Mouse (Mus musculus): ENCODE results near the gene Ptbp1.
A peak's percentile ranks its signal among the peaks of the same experiment; 100 is the strongest.
"Not testable (repeated sequence)": the region's sequence is repeated elsewhere in the genome, so short reads cannot be mapped to it uniquely, and the experiment has no call there.

Gene Ptbp1

GRCm38 (mm10) chr10:79884938-79885337 lies 30.7 kb downstream of the Ptbp1 start:
- not testable (repeated sequence) for DNase-seq

GRCm38 (mm10) chr10:79886054-79886453 lies 31.8 kb downstream of the Ptbp1 start, which contains the start of gene Elane:
Gene Elane (plus strand): TSS chr10:79886247.
- DNase-seq: no peak

GRCm38 (mm10) chr10:79886611-79887010 lies 32.4 kb downstream of the Ptbp1 start:
- DNase-seq: no peak

DNA sequence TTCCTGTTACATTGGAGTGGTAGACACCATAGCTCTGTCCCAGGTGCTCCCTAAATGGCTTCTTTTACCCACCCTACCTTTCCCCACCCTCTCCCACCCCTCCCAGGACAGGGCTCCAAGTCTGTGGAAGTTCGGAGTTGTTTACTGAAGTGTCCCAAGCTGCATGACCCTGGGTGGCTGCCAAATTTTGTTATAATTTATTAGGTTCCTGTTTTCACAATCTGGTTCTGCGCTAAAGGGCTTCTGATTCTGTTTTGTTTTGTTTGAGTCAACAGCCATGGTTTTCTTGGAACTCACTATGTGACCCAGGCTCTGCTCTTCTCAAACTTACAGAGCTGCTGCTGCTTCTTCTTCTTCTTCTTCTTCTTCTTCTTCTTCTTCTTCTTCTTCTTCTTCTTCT lies 35.2 kb downstream of the Ptbp1 start:
- DNase-seq: no peak

- no peak for DNase-seq
Measured at GRCm38 (mm10) chr10:79890670-79891069, 36.4 kb downstream of the Ptbp1 start, which contains the start of gene Cfd. Gene Cfd (plus strand): TSS chr10:79890853.

DNA sequence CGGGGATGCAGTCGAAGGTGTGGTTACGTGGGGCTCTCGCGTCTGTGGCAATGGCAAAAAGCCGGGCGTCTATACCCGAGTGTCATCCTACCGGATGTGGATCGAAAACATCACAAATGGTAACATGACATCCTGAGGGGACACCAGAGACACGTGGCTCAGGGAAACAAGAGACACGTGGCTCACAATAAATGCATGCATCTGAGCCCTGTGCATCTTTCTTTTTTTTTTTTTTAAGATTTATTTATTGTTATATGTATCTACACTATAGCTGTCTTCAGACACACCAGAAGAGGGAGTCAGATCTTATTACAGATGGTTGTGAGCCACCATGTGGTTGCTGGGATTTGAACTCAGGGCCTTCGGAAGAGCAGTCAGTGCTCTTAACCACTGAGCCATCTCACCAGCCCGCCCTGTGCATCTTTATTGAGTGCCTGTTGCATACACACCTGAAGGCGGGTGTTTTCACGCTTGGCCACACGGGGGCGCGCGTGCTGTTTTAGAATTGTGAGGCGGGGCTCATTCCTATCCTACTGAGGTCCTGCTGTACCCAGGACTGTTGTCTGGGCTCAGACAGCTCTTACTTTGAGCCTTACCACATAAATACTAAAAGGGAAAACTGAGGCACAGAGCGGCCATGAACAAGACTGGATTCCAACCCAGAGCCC lies 38.4 kb downstream of the Ptbp1 start:
- peak; percentile 94 to 95 for DNase-seq

DNA sequence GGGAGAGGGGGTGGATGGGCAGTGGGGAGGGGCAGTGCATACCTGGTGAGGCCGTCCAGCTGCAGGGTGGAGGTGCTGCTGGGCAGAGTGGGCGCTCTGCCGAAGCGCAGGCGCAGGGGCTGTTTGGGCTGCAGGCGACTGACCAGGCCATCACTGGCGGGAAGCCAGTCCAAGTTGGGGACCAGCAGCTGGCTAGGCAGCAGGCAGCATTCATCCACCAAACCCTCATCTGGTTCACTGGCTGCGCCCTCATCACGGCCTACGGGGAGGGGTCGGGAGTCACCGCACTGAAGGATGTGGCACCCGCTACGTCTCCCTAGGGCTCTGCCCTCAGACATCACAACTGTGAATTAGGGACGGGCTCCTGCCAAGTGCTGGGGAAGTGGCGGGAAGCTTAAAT lies 42.1 kb downstream of the Ptbp1 start:
- peak; percentile 63 to 68 for DNase-seq

DNA sequence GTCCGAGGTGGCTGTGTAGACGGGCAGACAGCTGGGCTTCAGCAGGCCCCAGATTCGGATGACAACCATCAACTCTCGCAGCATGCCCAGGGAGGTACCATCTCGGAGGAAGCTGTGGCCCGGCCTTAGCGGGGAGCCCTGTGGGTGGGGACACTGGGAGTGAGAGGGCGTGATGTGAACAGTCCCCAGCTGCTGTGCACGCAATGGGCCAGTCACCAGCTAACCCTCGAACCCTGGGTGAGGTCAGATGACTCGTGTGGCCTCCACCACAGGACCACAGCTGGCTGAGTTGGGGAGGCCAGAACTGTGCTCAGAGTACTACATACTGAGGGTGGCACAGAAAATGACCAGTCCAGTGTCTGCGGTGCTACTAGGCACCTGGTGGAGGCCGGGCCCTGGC lies 42.6 kb downstream of the Ptbp1 start:
- DNase-seq: no peak

DNA sequence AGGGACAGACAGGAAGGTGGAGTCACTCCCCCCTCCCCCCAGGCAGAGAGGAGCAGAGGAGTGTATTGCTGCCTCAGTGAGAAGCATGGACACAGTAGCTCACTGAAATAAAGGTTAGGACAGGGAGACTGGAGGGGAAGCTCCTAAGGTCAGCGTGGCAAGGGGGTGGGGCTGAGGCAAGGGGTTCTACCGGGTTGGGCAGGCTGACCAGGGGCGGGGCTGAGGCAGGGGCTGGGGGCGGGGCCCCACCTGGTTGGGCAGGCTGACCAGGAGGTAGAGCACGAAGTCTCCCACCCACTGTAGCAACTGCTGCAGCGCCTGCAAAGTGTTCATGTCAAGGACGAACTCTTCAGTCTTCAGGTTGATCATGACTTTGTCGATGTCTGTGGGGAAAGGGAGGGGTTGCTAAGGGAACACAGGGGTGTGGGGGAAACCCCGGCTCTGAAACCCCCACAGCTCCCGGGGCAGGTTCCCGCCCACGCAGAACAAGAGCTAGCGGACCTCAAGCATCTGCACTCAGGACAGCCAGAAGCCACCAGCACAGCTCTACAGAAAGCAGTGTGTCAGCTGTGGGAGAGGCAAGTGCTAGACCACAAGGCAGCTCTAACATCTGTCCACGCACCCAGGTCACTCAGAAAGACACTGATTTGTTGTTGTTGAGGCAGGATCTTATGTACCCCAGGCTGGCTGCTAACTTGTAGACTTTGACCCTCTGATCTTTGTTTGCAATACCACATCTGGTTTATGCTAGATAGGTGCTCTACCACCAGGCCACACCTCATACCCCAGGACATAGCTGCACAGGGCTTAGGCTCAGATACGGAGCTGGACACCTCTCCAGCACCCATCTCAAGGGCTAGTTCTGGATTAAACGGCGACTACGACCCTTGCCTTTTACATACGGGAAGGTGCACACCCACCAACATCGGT lies 43.4 kb downstream of the Ptbp1 start:
- no peak for DNase-seq

DNA sequence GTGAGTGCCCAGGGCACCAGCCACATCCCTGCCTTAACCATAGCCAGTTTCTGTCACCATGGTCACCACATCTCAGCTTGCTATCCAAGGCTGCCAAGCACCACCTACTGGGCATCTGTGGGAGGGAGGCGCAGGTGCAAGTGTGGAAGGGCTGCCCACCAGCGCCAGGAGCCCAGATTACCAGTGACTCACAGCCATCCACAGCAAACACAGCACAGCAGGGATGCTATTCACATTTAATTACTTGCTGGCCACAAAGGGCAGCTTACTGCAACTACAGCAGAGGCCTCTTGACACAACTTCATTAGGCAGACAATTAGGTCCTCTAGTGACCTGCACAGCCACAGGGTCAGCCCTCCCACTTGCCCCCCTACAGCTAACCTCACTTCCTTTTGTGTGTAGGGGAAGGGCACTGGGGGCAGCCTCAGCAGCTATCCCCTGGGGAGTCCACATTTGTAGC lies 46.8 kb downstream of the Ptbp1 start:
- DNase-seq: peak; percentile 66 to 80

GRCm38 (mm10) chr10:79906712-79907111 lies 52.5 kb downstream of the Ptbp1 start:
- peak in 1 of 2 experiments; percentile 30 for DNase-seq

GRCm38 (mm10) chr10:79907415-79907814 lies 53.2 kb downstream of the Ptbp1 start:
- peak in 1 of 2 experiments; percentile 13 for DNase-seq

DNA sequence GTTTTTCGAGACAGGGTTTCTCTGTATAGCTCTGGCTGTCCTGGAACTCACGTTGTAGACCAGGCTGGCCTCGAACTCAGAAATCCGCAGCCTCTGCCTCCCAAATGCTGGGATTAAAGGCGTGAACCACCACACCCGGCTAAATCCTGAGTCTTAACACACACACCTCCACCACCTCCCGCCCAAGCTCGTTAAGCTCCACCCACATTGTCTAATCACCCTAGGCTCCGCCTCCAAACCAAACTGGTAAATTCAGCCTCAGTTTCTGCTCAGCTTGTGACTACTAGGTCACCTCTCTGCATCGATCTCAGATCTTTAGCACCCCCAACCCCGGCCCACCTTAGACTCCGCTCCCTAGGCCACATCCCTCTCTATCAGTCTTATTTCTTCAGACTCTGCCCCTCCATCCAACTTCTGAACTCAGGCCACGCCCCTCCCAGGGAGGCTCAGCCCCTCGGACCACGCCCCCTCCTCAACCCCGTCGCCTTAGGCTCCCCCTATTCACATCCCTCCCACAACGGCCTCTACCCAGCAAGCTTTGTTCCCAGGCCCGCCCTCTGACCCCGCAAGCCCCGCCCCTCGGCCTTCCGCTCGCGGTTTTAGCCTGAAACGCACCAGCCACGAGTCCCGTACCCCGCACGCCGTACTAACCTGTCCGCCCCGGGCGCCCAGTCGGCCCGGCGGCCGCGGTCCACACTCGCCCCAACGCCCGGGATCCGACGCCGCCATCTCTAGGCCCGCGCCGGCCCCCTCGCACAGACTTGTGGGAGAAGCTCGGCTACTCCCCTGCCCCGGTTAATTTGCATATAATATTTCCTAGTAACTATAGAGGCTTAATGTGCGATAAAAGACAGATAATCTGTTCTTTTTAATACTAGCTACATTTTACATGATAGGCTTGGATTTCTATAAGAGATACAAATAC lies 54.2 kb downstream of the Ptbp1 start, which contains the start of gene Med16:
TSS of gene Med16 (minus strand) at position 757 of the 925 bp plus-strand sequence.
- DNase-seq: peak; percentile 98

DNA sequence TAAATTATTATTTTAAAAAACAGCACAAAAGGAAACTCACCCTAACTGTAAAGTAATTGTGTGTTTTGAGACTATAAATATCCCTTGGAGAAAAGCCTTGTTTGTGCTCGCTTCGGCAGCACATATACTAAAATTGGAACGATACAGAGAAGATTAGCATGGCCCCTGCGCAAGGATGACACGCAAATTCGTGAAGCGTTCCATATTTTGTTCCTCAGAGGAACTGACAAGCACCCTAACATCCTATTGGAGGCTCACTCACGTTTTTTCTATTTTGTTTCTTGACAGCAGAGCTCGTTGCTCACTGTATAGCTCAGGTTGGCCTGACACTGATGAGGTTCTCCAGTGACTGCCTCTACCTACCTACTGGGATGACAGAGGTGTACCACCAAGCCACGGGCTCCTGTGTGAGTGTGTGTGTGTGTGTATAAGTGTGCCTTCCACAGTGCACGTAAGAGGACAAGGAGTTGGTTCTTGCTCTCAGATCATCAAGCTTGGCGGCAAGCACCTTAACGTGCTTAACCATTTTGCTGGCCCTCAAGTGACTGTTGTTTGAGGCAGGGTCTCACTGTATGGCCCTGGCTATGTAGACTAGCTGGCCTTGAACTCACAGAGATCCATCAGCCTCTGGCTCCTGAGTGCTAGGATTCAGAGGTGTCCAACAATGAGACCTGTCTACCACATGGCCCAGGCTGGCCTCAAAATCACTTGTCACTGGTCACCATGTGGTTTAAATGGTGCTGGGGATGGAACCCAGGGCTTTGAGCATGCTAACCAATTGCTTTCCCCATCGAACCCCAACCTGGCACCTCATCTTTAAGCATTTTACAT lies 55.1 kb downstream of the Ptbp1 start:
- peak; percentile 41 to 72 for DNase-seq

DNA sequence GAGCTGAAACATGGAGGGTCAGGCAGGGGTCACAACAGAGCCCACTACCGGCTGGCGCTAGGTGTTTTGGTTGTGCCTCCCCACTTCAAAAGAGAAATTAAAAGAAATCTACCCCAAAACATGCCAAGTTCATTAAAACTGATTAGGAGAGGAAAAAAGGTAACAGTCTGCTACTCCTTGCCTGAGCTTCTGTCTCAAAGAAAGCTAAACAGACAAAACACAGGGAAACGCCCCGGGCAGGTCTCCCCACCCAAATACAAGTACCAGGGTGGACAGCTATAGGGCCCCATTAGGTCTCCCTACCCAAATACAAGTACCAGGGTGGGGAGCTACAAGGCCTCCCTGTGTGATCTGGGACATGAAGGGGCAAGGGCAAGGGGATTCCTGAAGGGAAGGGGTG lies 56.3 kb downstream of the Ptbp1 start, which contains the start of gene Gm26602:
TSS of gene Gm26602 (plus strand) at position 301 of the 400 bp plus-strand sequence.
- DNase-seq: no peak

GRCm38 (mm10) chr10:79912412-79912811 lies 58.2 kb downstream of the Ptbp1 start:
- no peak for DNase-seq
